In genomic region chr8:78433318-78433717, GRCm38 (mm10) we compare ENCODE assay signal across 38 mouse cellular contexts. TPM values are rescaled to one million over a fixed set of nuclear protein-coding genes. Genes with fewer than 3 reads are reported as not detected.
DNase-seq lines count a peak whose midpoint lies in the region; ATAC-seq and TF ChIP-seq lines count a peak whose summit lies in the region.
"Had no signal": no experiment of that assay in that cellular context is flagged by ENCODE, and none has a peak within 500 bp of the region (broad histone marks: within the 10 kb centered on the region; RNA-seq: fewer than 3 reads in every experiment).

No protein-coding gene starts in this region.

- TF ChIP-seq CTCF in gastrocnemius, adult 2 months (IDR thresholded peaks at IDR 0.05), result no peak

- H3K9me3 ChIP-seq in hindbrain, embryonic 11.5 days (ENCODE audit: control insufficient read depth, low read length), result no peaks in the 10 kb centered on the region
- no peaks in the 10 kb centered on the region for H3K9me3 ChIP-seq in hindbrain, embryonic 10.5 days
- H3K9me3 ChIP-seq in hindbrain, embryonic 14.5 days (ENCODE audit: control insufficient read depth, low read length), result no peaks in the 10 kb centered on the region
- no peaks in the 10 kb centered on the region for H3K9me3 ChIP-seq in midbrain, embryonic 13.5 days
- no peaks in the 10 kb centered on the region for H3K9me3 ChIP-seq in neural tube, embryonic 13.5 days
- H3K9me3 ChIP-seq: embryonic facial prominence, embryonic 10.5 days; embryonic facial prominence, embryonic 15.5 days; forebrain, embryonic 12.5 days; heart, embryonic 12.5 days; stomach, embryonic 15.5 days had no signal

- intact Hi-C loops in gastrocnemius, adult 2 months (cut with DNase I), result no loop called here

- no peak for ATAC-seq in hindbrain, embryonic 11.5 days (ENCODE audit: low FRiP score)
- ATAC-seq in hindbrain, embryonic 14.5 days (ENCODE audit: low FRiP score), result no peak
- ATAC-seq in midbrain, embryonic 13.5 days, result no peak
- ATAC-seq in neural tube, embryonic 13.5 days (ENCODE audit: low read depth), result no peak
- ATAC-seq: forebrain, postnatal 0 days; intestine, embryonic 16.5 days had no signal

- peaks cover 7% of the 10 kb centered on the region; the same call in 1 of the 2 replicates for H3K4me1 ChIP-seq in hindbrain, embryonic 11.5 days (replicated peaks; ENCODE audit: control insufficient read depth, insufficient read depth, low read length)
- peaks cover 39% of the 10 kb centered on the region for H3K4me1 ChIP-seq in hindbrain, embryonic 10.5 days (replicated peaks)
- peaks cover 22% of the 10 kb centered on the region; the same call in 1 of the 2 replicates for H3K4me1 ChIP-seq in hindbrain, embryonic 14.5 days (replicated peaks; ENCODE audit: control insufficient read depth, insufficient read depth, low read length)
- peaks cover 46% of the 10 kb centered on the region for H3K4me1 ChIP-seq in midbrain, embryonic 13.5 days (replicated peaks)
- peaks cover 40% of the 10 kb centered on the region for H3K4me1 ChIP-seq in neural tube, embryonic 13.5 days (replicated peaks)

- peak; percentile 39 for DNase-seq in hindbrain, embryonic 11.5 days (ENCODE audit: low spot score)
- DNase-seq in hindbrain, embryonic 10.5 days (ENCODE audit: low spot score), result no peak
- DNase-seq in hindbrain, embryonic 14.5 days (ENCODE audit: low spot score), result no peak
- no peak for DNase-seq in layer of hippocampus, postnatal 36 days
- no peak for DNase-seq in gastrocnemius, adult 2 months
- DNase-seq in adrenal gland, adult 8-10 months, result no peak
- DNase-seq: adrenal gland, postnatal 14 days; cerebellum, adult 11-12 months; forebrain, postnatal 0 days; gastrocnemius, postnatal 14 days; heart, adult 18-20 months; kidney, adult 8-10 months; kidney, postnatal 10 days; liver; lung, adult 2 months; lung, postnatal 10 days; right cerebral cortex, postnatal 25 days; thymus, postnatal 14 days had no signal

- no peak overlapping the region for H3K27ac ChIP-seq in hindbrain, embryonic 11.5 days (ENCODE audit: low read depth, low read length)
- no peak overlapping the region for H3K27ac ChIP-seq in hindbrain, embryonic 10.5 days
- H3K27ac ChIP-seq in hindbrain, embryonic 14.5 days, result peak overlapping the region; percentile 14; the same call in 1 of the 2 replicates
- H3K27ac ChIP-seq in midbrain, embryonic 13.5 days, result no peak overlapping the region
- H3K27ac ChIP-seq in neural tube, embryonic 13.5 days (replicated peaks), result no peak overlapping the region
- H3K27ac ChIP-seq in gastrocnemius, adult 2 months, result no peak overlapping the region
- H3K27ac ChIP-seq: embryonic facial prominence, embryonic 10.5 days; embryonic facial prominence, embryonic 15.5 days; forebrain, embryonic 12.5 days; liver, embryonic 14.5 days; macrophage; stomach, embryonic 15.5 days had no signal

- H3K9ac ChIP-seq in hindbrain, embryonic 11.5 days (ENCODE audit: low read depth, low read length), result no peak overlapping the region
- H3K9ac ChIP-seq in hindbrain, embryonic 14.5 days, result no peak overlapping the region
- no peak overlapping the region for H3K9ac ChIP-seq in midbrain, embryonic 13.5 days (replicated peaks)
- 0 out of 2 replicates have a peak overlapping the region, but pooled peaks have one; percentile 3 for H3K9ac ChIP-seq in neural tube, embryonic 13.5 days
- H3K9ac ChIP-seq: embryonic facial prominence, embryonic 15.5 days; forebrain, embryonic 12.5 days; forebrain, postnatal 0 days; heart, embryonic 12.5 days; liver, embryonic 14.5 days; stomach, embryonic 15.5 days had no signal

- peak overlapping the region; percentile 3; the same call in 1 of the 2 replicates for H3K4me3 ChIP-seq in hindbrain, embryonic 11.5 days (ENCODE audit: low read depth, low read length)
- H3K4me3 ChIP-seq in hindbrain, embryonic 10.5 days, result no peak overlapping the region
- peak overlapping the region; percentile 44 for H3K4me3 ChIP-seq in hindbrain, embryonic 14.5 days (replicated peaks; ENCODE audit: low read length)
- peak overlapping the region; percentile 48 for H3K4me3 ChIP-seq in midbrain, embryonic 13.5 days (replicated peaks)
- peak overlapping the region; percentile 46 for H3K4me3 ChIP-seq in neural tube, embryonic 13.5 days
- H3K4me3 ChIP-seq in gastrocnemius, adult 2 months, result no peak overlapping the region
- H3K4me3 ChIP-seq: embryonic facial prominence, embryonic 10.5 days; embryonic facial prominence, embryonic 15.5 days; forebrain, embryonic 12.5 days; heart, embryonic 12.5 days; stomach, embryonic 15.5 days had no signal

- WGBS in hindbrain, embryonic 11.5 days, result 26% methylated on average over 5 of the region's 5 CpGs
- WGBS in hindbrain, embryonic 10.5 days, result 16% methylated on average over 5 of the region's 5 CpGs
- WGBS in hindbrain, embryonic 14.5 days, result 10% methylated on average over 5 of the region's 5 CpGs
- 8% methylated on average over 5 of the region's 5 CpGs for WGBS in midbrain, embryonic 13.5 days
- WGBS in neural tube, embryonic 13.5 days, result 8% methylated on average over 5 of the region's 5 CpGs

- peaks cover 76% of the 10 kb centered on the region for H3K27me3 ChIP-seq in hindbrain, embryonic 11.5 days (ENCODE audit: control insufficient read depth, insufficient read depth, low read length)
- H3K27me3 ChIP-seq in hindbrain, embryonic 10.5 days (ENCODE audit: insufficient read depth, poor library complexity, severe bottlenecking), result peaks cover 100% of the 10 kb centered on the region
- H3K27me3 ChIP-seq in hindbrain, embryonic 14.5 days (ENCODE audit: control insufficient read depth, insufficient read depth, low read length), result peaks cover 91% of the 10 kb centered on the region
- peaks cover 86% of the 10 kb centered on the region for H3K27me3 ChIP-seq in midbrain, embryonic 13.5 days
- peaks cover 93% of the 10 kb centered on the region for H3K27me3 ChIP-seq in neural tube, embryonic 13.5 days

- H3K36me3 ChIP-seq in hindbrain, embryonic 11.5 days (ENCODE audit: control insufficient read depth, insufficient read depth, low read length), result no peaks in the 10 kb centered on the region
- H3K36me3 ChIP-seq in hindbrain, embryonic 10.5 days, result no peaks in the 10 kb centered on the region
- H3K36me3 ChIP-seq in hindbrain, embryonic 14.5 days (replicated peaks; ENCODE audit: control insufficient read depth, insufficient read depth), result no peaks in the 10 kb centered on the region
- H3K36me3 ChIP-seq in midbrain, embryonic 13.5 days, result no peaks in the 10 kb centered on the region
- H3K36me3 ChIP-seq in neural tube, embryonic 13.5 days, result no peaks in the 10 kb centered on the region
- H3K36me3 ChIP-seq: embryonic facial prominence, embryonic 10.5 days; embryonic facial prominence, embryonic 15.5 days; forebrain, embryonic 12.5 days; G1E; heart, embryonic 12.5 days; stomach, embryonic 15.5 days had no signal

- no peak overlapping the region for H3K4me2 ChIP-seq in hindbrain, embryonic 11.5 days (replicated peaks; ENCODE audit: low read depth, low read length)
- H3K4me2 ChIP-seq in hindbrain, embryonic 14.5 days (replicated peaks), result peak overlapping the region; percentile 82
- H3K4me2 ChIP-seq in midbrain, embryonic 13.5 days (replicated peaks), result peak overlapping the region; percentile 80
- peak overlapping the region; percentile 73 for H3K4me2 ChIP-seq in neural tube, embryonic 13.5 days
- H3K4me2 ChIP-seq: embryonic facial prominence, embryonic 15.5 days; forebrain, embryonic 12.5 days; heart, embryonic 12.5 days; stomach, embryonic 15.5 days had no signal

RNA-seq across cellular contexts. Expression of gene Pou4f2, which starts 3.1 kb away (rescaled TPM):
- polyA plus RNA-seq in hindbrain, embryonic 11.5 days (2014; fragmentation: Nextera tagmentation; extraction: Ambion mirVana), result 2.6 and 3.7 TPM in 2 replicates
- 0.60 and 1.7 TPM in 2 replicates for polyA plus RNA-seq in hindbrain, embryonic 10.5 days (2016; fragmentation: Nextera tagmentation; extraction: Ambion mirVana)
- 6.1 and 6.2 TPM in 2 replicates for polyA plus RNA-seq in hindbrain, embryonic 14.5 days (2014; fragmentation: Nextera tagmentation; extraction: Ambion mirVana)
- 8.0 and 9.9 TPM in 2 replicates for polyA plus RNA-seq in midbrain, embryonic 13.5 days (2015; fragmentation: Nextera tagmentation; extraction: Ambion mirVana)
- polyA plus RNA-seq in neural tube, embryonic 13.5 days (2015; fragmentation: Nextera tagmentation; extraction: Ambion mirVana), result 5.1 and 6.8 TPM in 2 replicates
- not detected for total RNA-seq in layer of hippocampus, postnatal 36 days (2021)
- not detected for total RNA-seq in gastrocnemius, adult 2 months (2021)
- total RNA-seq in adrenal gland, adult 8-10 months (2022), result not detected
- total RNA-seq: adrenal gland, postnatal 14 days; common myeloid progenitor, adult 5-6 weeks; forebrain, postnatal 0 days; gastrocnemius, postnatal 14 days; heart, adult 18-20 months; hematopoietic stem cell, adult 5-6 weeks; left cerebral cortex, adult 18-20 months; left cerebral cortex, postnatal 14 days; megakaryocyte-erythroid progenitor cell, adult 5-6 weeks; neutrophil, adult 5-6 weeks had no signal
- polyA plus RNA-seq: embryonic facial prominence, embryonic 15.5 days; forebrain, embryonic 12.5 days; forebrain, postnatal 0 days; G1E; heart, embryonic 12.5 days; heart, postnatal 0 days; intestine, embryonic 16.5 days; large intestine, adult 2 months; limb, embryonic 11.5 days; liver, embryonic 14.5 days; lung, adult 2 months; macrophage; stomach, embryonic 15.5 days had no signal

Comparison
In these comparisons a context has a peak if more than half of its experiments do, and no peak if none do; other contexts are left out.
1. H3K4me3 ChIP-seq: peak in hindbrain, embryonic 11.5 days (single experiment), hindbrain, embryonic 14.5 days (single experiment), midbrain, embryonic 13.5 days (single experiment) and neural tube, embryonic 13.5 days (single experiment); none in hindbrain, embryonic 10.5 days (single experiment) and gastrocnemius, adult 2 months (single experiment).